Mouse (Mus musculus): ENCODE measurements around the gene Socs3. TPM values are rescaled to one million over a fixed set of nuclear protein-coding genes. Genes with fewer than 3 reads are reported as not detected.

Socs3 gene
- 18.4 and 19.1 TPM in 2 replicates for polyA plus RNA-seq (2015; fragmentation: Nextera tagmentation; extraction: Ambion mirVana)

- no peaks in the 10 kb centered on the region for H3K36me3 ChIP-seq
- peak within 1 kb of the TSS; percentile 82 for H3K9ac ChIP-seq
- H3K4me1 ChIP-seq (replicated peaks), result peaks cover 50% of the 10 kb centered on the region
- no peaks in the 10 kb centered on the region for H3K27me3 ChIP-seq (replicated peaks)
- WGBS, result 9% methylated on average over 21 of the region's 21 CpGs
- peak within 1 kb of the TSS; percentile 97 for H3K27ac ChIP-seq
- ATAC-seq, result peak; percentile 48
- H3K4me2 ChIP-seq (replicated peaks), result peak within 1 kb of the TSS; percentile 95
- peak within 1 kb of the TSS; percentile 74 for H3K4me3 ChIP-seq (replicated peaks)
- H3K9me3 ChIP-seq, result no peaks in the 10 kb centered on the region
These were observed at the start of gene Socs3 for GRCm38 (mm10) chr11:117969945-117970872. Socs3 (minus strand) TSS chr11:117970047.

DNA sequence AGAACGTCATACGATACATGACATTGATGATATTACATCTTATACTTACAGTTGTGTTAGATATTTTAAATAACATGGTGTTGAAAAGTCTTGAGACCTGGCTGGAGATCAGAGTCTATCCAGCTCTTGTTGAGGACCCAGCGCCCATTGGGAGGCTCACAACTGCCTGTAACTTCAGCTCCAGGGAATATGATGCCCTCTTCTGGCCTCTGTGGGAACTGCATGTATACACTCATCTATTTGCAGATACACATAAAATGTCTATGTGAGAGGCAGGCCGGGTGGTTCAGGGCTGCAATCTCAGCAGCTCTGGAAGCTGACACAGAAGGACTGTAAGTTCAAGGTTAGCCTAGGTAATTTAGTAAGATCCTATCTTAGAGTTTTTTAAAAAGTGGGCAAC is 48.5 kb upstream of the Socs3 start:
- no peak for ATAC-seq
- no peak overlapping the region for H3K4me3 ChIP-seq (replicated peaks)
- H3K9ac ChIP-seq, result no peak overlapping the region
- H3K4me1 ChIP-seq (replicated peaks), result peaks cover 4% of the 10 kb centered on the region; the same call in 1 of the 2 replicates
- H3K4me2 ChIP-seq (replicated peaks), result no peak overlapping the region
- no peaks in the 10 kb centered on the region for H3K27me3 ChIP-seq (replicated peaks)
- 94% methylated on average over 4 of the region's 4 CpGs for WGBS
- peaks cover 20% of the 10 kb centered on the region for H3K36me3 ChIP-seq
- H3K27ac ChIP-seq, result no peak overlapping the region
- H3K9me3 ChIP-seq, result no peaks in the 10 kb centered on the region

- no peak overlapping the region for H3K9ac ChIP-seq
- peaks cover 30% of the 10 kb centered on the region for H3K4me1 ChIP-seq (replicated peaks)
- H3K9me3 ChIP-seq, result no peaks in the 10 kb centered on the region
- peaks cover 13% of the 10 kb centered on the region for H3K36me3 ChIP-seq
- H3K4me3 ChIP-seq (replicated peaks), result no peak overlapping the region
- WGBS, result 94% methylated on average over 8 of the region's 8 CpGs
- no peak overlapping the region for H3K27ac ChIP-seq
- no peaks in the 10 kb centered on the region for H3K27me3 ChIP-seq (replicated peaks)
- no peak overlapping the region for H3K4me2 ChIP-seq (replicated peaks)
- no peak for ATAC-seq
These were observed 45.7 kb upstream of the Socs3 start for GRCm38 (mm10) chr11:118015381-118016145.

DNA sequence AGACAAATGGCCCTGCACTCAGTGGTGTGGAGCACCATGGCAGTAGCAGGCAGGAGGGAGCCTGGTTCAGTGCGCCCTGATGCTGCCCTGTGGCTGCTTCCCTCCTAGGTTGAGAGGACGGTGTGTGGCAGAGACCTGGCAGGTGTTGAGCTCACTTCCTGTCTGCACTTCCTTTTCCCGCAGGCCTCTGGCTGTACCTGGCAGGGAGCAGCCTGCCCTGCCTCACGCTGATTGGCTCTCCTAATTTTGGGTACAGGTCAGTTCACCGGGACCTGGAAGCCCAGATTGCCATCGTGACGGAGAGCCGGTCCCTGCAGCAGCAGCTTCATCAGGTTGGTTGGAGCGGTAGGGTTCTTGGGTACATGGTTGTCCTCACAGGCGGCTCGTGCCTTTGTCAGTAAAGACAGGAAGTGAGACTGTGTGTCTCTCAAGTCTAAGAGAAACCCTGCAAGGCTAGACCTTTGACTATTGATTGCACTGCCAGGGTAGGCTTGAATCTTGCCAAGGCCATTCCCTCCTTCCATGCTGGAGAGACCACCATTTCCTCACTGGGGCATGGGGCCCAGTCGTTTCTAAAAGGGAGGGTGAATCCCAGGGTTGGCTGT is 44.6 kb upstream of the Socs3 start:
- Histone ChIP-seq H3K4me1 (replicated peaks) (peaks cover 40% of the 10 kb centered on the region), H3K4me2 (replicated peaks) (no peak overlapping the region), H3K9me3 (no peaks in the 10 kb centered on the region), H3K27ac (no peak overlapping the region), H3K36me3 (peaks cover 6% of the 10 kb centered on the region; the same call in 1 of the 2 replicates), H3K4me3 (replicated peaks) (no peak overlapping the region), H3K9ac (no peak overlapping the region), H3K27me3 (replicated peaks) (no peaks in the 10 kb centered on the region)
- WGBS, result 78% methylated on average over 12 of the region's 12 CpGs
- no peak for ATAC-seq

GRCm38 (mm10) chr11:118013339-118013738 is 43.5 kb upstream of the Socs3 start:
- Histone ChIP-seq H3K9me3 (no peaks in the 10 kb centered on the region), H3K4me1 (replicated peaks) (peaks cover 51% of the 10 kb centered on the region), H3K9ac (no peak overlapping the region), H3K27ac (no peak overlapping the region), H3K4me2 (replicated peaks) (no peak overlapping the region), H3K36me3 (0 out of 2 replicates have a peak, but pooled peaks cover 3% of the 10 kb centered on the region), H3K4me3 (replicated peaks) (no peak overlapping the region), H3K27me3 (replicated peaks) (no peaks in the 10 kb centered on the region)
- 61% methylated on average over 2 of the region's 2 CpGs for WGBS
- no peak for ATAC-seq

DNA sequence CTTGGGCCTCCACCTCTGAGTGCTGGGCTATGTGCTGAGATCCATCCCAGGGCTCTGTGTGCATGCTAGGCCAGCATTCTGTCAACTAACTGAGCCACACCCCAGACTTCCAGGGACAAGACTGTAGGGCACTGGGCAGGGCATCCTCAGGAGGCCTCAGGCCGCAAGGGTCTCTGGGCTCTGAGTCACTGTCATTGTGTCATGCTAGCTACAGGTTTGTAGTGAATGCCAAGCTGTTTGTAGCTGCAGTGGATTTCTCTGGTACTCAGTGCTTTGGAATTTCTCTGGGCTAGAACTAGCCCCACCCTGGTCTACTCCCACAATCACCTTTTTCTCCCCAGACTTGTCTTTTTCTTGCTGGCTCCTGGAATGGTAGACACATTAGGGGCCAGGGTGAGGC is 42.7 kb upstream of the Socs3 start:
- Histone ChIP-seq H3K27me3 (replicated peaks) (no peaks in the 10 kb centered on the region), H3K4me1 (replicated peaks) (peaks cover 58% of the 10 kb centered on the region), H3K27ac (no peak overlapping the region), H3K9me3 (no peaks in the 10 kb centered on the region), H3K9ac (no peak overlapping the region), H3K4me2 (replicated peaks) (no peak overlapping the region), H3K36me3 (0 out of 2 replicates have a peak, but pooled peaks cover 3% of the 10 kb centered on the region), H3K4me3 (replicated peaks) (no peak overlapping the region)
- 76% methylated on average over 1 of the region's 1 CpGs for WGBS
- peak; percentile 18; the same call in 1 of the 2 replicates for ATAC-seq

- 45% methylated on average over 4 of the region's 4 CpGs for WGBS
- no peaks in the 10 kb centered on the region for H3K9me3 ChIP-seq
- no peak overlapping the region for H3K4me3 ChIP-seq (replicated peaks)
- ATAC-seq, result peak; percentile 32
- H3K36me3 ChIP-seq, result peaks cover 16% of the 10 kb centered on the region
- H3K27me3 ChIP-seq (replicated peaks), result no peaks in the 10 kb centered on the region
- H3K27ac ChIP-seq, result peak overlapping the region; percentile 63; the same call in 1 of the 2 replicates
- peaks cover 62% of the 10 kb centered on the region for H3K4me1 ChIP-seq (replicated peaks)
- no peak overlapping the region for H3K9ac ChIP-seq
- no peak overlapping the region; the same call in 1 of the 2 replicates for H3K4me2 ChIP-seq (replicated peaks)
These were observed 40.2 kb upstream of the Socs3 start for GRCm38 (mm10) chr11:118009865-118010571.

DNA sequence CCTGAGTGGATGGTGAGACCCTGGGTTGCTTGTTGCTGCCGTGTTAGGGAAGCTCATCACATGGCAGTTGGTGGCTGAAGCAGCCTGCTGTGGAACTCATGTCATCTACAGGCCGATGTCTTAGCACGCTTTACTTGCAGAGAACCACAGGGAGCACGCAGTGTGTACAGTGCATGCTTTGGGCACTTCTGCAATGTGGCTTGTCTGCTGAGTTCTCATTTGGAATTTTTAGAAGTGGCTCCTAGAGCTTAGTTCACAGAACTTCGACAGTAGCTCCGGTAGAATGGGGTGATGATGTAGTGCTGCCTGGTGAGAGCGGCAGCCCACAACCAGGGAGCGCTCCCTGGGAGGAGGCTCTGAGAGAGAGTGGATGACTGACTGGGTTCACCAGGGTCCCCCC is 39.0 kb upstream of the Socs3 start:
- Histone ChIP-seq H3K9ac (no peak overlapping the region), H3K27ac (no peak overlapping the region)

GRCm38 (mm10) chr11:118008144-118008805 is 38.4 kb upstream of the Socs3 start:
- H3K4me1 ChIP-seq (replicated peaks), result peaks cover 57% of the 10 kb centered on the region
- WGBS, result 71% methylated on average over 5 of the region's 5 CpGs
- peak; percentile 3; the same call in 1 of the 2 replicates for ATAC-seq
- H3K4me3 ChIP-seq (replicated peaks), result no peak overlapping the region
- H3K4me2 ChIP-seq (replicated peaks), result no peak overlapping the region
- peak overlapping the region; percentile 4; the same call in 1 of the 2 replicates for H3K27ac ChIP-seq
- H3K36me3 ChIP-seq, result peaks cover 25% of the 10 kb centered on the region
- no peaks in the 10 kb centered on the region for H3K9me3 ChIP-seq
- no peak overlapping the region for H3K9ac ChIP-seq
- H3K27me3 ChIP-seq (replicated peaks), result no peaks in the 10 kb centered on the region

More for the DNA sequence above, 39.0 kb upstream of the Socs3 start:
- Histone ChIP-seq H3K4me3 (replicated peaks) (no peak overlapping the region), H3K4me2 (replicated peaks) (no peak overlapping the region), H3K36me3 (peaks cover 20% of the 10 kb centered on the region), H3K27me3 (replicated peaks) (no peaks in the 10 kb centered on the region), H3K4me1 (replicated peaks) (peaks cover 62% of the 10 kb centered on the region), H3K9me3 (no peaks in the 10 kb centered on the region)
- ATAC-seq, result no peak
- 76% methylated on average over 8 of the region's 8 CpGs for WGBS

- Histone ChIP-seq H3K4me2 (replicated peaks) (no peak overlapping the region), H3K9ac (no peak overlapping the region), H3K4me1 (replicated peaks) (peaks cover 51% of the 10 kb centered on the region), H3K36me3 (peaks cover 29% of the 10 kb centered on the region), H3K9me3 (no peaks in the 10 kb centered on the region), H3K27ac (peak overlapping the region; percentile 54; the same call in 1 of the 2 replicates), H3K27me3 (replicated peaks) (no peaks in the 10 kb centered on the region), H3K4me3 (replicated peaks) (no peak overlapping the region)
- peak; percentile 66 for ATAC-seq
- WGBS, result 51% methylated on average over 8 of the region's 8 CpGs
These were observed 37.8 kb upstream of the Socs3 start for GRCm38 (mm10) chr11:118007460-118008143.

GRCm38 (mm10) chr11:118004217-118004616 is 34.4 kb upstream of the Socs3 start:
- H3K4me1 ChIP-seq (replicated peaks), result peaks cover 33% of the 10 kb centered on the region
- no peak overlapping the region for H3K27ac ChIP-seq
- no peaks in the 10 kb centered on the region for H3K27me3 ChIP-seq (replicated peaks)
- H3K36me3 ChIP-seq, result peaks cover 39% of the 10 kb centered on the region
- no peak overlapping the region for H3K9ac ChIP-seq
- H3K9me3 ChIP-seq, result no peaks in the 10 kb centered on the region
- no peak overlapping the region for H3K4me3 ChIP-seq (replicated peaks)
- 84% methylated on average over 5 of the region's 5 CpGs for WGBS
- H3K4me2 ChIP-seq (replicated peaks), result no peak overlapping the region
- ATAC-seq, result no peak

All from intestine, embryonic 15.5 days (tissue).